Mouse (Mus musculus): ENCODE measurements around the gene Lnpep.
A peak's percentile ranks its signal among the peaks of the same experiment; 100 is the strongest.
"Not testable (repeated sequence)": the region's sequence is repeated elsewhere in the genome, so short reads cannot be mapped to it uniquely, and the experiment has no call there.

Gene Lnpep

DNA sequence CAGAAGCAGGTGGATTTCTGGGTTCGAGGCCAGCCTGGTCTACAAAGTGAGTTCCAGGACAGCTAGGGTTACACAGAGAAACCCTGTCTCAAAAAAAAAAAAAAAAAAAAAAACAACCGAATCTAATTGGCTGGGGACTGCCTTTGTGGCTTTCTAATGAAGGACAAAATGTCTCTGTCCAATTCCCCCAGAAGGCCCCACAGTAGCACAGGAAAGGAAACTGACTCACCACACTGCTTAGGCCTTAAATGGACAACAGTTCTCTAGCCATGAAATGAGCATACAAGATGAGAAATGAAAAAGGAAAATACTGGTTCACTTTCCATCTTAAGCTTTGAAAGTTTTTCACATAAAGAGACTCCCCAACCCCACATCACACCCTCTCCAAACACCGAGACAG, 15.3 kb downstream of the Lnpep start:
- no peak for DNase-seq (ENCODE audit: extremely low spot score)

DNA sequence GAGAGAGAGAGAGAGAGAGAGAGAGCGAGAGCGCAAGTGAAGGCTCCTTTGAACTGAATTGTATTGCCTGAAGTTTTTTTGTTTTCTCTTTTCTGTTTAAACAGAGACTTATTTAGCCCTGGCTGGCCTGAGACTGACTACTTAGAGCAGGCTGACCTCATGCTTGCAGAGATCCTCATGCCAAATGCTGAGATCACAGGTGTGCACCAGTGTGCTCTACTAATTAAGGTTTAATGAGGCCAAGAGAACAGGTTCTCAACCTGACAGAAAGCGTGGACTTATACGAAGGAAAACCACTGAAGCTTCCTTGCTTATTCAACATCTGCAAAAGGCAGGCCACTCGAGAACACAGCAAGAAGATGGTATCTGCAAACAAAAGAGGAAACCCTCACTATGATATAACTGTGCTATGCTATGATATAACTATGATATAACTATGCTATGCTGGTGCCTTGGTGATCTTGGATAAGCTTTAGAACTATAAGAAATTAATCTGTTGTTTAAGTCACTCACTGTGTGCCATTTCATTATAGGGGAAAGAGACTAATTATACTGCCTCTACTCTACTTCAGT, 16.3 kb downstream of the Lnpep start:
- DNase-seq (ENCODE audit: extremely low spot score) = no peak

DNA sequence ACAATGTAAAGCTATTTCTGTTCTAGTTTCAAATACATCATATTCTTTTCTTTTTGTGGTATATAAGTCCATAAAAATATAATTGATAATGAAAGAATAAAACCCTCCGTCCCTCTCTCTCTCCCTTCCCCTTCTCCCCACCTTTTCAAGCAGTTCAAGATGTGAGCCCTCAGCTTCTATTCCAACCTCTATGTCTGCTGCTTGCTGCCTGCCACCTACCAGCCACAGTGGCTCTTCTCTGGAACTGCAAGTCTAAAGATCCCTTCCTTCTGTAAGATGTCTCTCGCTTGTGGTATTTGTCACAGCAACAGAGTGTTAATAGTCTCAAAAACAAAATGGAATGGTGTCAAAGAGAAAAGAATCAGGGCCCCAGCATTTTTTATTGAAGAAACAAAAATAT, 20.3 kb downstream of the Lnpep start:
- DNase-seq (ENCODE audit: extremely low spot score) = no peak

DNA sequence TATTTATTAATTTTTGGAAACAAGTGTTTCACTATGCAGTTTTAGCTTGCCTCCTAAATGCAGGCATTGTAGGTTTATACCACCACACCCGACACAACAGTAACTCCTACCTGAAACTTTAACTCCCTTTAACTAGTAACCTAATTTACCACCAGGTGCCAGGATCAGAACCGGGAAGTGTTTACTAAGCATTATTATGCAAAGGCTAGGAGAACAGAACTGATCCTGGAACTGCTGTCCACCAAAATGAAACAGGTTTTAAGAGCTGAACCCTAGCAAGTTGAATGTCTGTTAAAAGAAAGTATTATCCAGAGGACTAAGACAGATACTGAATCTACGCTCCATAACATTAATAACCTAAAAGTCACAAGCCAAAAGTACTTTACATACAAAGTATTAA, 21.2 kb downstream of the Lnpep start:
- no peak for DNase-seq (ENCODE audit: extremely low spot score)

DNA sequence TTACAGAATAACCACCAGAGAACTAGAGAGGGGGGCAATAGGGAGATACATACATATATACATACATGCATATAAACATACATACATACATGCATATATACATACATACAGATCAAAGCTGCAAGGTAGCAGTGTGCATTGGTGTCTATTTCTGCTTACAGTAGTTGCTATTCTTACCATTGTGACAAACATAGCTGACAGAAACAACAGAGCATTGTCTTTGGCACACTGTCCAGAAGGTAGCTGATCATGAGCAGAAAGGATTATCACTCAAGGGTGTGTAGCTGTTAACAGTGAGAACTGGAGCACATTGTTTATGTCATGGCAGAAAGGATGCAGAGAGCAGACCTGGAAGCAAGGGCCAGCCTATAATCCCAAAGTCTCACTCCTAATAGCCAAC, 22.1 kb downstream of the Lnpep start:
- no peak for DNase-seq (ENCODE audit: extremely low spot score)

DNA sequence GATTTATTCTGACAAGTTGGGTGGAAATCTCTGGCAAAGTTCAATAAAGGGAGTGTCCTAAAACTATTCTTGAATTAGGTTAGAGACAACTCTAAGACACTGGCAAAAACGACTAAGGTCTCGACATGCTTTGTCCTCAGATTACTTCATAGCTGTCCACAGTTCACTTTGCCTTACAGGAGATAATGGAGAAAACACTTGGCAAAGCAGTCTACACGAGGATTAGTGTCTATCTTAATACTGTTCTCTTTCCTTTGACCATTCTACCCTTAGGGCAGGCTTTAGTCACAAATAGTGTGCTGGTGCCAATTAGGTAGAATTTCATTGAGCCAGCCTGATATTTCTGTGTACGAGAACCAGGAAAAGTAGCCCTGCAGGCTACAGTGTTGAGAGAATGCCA, 22.5 kb downstream of the Lnpep start:
- DNase-seq (ENCODE audit: extremely low spot score) = no peak

DNA sequence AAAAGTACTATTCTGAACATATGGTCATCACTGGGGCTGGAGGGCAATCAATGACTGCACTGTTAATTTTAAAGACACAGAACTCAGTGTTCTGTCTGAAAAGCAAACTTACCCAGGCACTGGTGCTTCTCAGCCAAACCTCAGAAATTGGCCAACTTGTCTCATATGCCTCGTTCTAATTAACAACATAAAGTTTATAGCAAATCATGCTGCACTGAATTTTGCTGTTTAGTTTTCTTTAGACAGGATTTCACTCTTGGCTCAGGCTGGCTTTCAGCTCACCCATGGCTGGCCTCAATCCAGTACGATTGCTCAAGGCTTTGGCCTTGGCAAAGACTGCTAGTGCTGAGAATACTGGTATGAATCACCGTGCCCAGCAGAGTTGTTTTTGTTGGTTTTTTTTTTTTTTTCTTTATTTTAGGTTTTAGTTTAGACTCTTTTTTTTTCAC, 24.0 kb downstream of the Lnpep start:
- no peak for DNase-seq (ENCODE audit: extremely low spot score)

DNA sequence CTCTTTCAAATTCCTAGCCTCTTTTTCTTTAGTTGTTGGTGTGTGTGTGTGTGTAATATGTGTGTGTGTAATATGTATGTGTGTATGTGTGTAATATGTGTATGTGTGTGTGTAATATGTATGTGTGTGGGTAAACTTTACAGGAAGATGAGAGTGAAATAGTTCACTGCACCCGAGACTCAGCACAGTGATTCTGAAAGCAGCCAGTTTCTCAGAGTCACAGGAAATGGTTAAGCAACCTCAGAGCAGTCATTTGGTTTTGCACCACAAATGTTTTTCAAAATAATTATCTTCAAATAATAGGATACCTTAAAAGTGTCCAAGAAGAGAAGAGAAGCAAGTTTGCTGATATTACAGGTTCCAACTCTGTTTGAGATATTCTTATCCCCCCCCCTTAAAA, 24.8 kb downstream of the Lnpep start:
- no peak for DNase-seq (ENCODE audit: extremely low spot score)

DNA sequence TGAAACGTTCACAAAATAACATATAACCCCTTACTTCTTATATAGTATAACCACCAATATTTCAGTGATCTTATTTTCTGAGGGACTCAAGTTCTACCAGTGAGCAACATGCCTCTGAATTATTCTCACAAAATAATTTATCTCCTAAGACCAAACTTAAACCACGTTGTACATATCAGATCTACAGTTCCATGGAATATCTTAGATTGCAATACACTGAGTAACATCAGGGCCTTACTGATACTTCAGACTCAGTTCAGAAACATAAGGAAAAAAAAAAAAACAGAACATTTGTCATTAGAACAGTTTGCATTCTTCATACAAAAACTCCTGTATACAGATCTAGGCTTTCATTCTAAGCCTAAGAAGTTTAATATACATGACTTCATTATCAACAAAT, 26.5 kb downstream of the Lnpep start:
- DNase-seq (ENCODE audit: extremely low spot score) = no peak

DNA sequence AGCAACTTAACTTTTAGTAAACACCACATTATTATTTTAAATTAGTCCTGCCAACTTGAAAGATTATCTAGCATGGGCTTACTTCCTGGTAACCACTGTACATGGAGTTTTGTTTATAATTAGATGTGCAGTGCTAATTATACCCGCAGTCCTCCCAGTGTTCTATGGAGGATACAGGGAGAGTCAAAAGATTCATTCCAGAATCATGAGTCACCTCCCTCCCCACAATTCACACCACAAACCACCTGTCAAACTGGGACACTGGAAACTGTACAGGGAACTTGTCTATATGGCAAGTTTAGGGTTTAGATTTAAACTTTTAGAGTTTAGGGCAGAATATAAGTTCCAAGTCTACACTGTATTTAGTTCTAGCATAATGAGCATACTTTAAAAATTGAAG, 31.9 kb downstream of the Lnpep start:
- no peak for DNase-seq (ENCODE audit: extremely low spot score)

DNA sequence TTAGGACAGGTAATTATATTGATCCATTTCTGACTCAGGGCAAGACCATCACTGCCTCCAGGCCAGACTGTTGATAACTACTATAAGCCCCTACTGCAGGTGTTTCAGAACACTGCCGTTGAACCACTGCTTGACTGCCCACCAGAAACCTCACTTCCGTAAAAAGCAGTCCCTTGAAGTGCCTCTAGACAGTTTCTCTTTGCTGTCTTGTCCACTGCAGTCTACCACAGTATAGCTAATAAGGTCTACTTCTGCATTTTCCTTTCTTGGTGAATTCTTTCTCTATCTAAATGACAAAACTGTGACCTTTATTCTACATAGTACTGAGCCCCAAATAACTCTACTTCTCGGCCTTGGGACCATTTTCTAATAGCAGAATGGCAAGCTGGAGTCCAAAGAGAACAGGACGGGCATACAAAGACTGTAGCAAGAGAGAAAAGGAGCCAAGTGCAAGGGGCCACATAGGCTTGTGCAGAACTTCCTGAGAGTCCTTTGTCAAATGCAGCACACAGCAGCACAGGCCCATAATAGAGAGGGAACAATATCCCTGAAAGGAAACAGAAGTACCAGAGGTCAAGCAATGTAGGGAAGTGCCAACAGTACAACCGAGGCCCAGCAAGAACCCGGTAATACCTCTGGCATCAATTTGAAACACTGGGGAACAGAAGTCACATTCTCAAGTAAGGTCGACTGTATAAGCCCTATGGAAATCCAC, 37.4 kb downstream of the Lnpep start:
- no peak for DNase-seq (ENCODE audit: extremely low spot score)

DNA sequence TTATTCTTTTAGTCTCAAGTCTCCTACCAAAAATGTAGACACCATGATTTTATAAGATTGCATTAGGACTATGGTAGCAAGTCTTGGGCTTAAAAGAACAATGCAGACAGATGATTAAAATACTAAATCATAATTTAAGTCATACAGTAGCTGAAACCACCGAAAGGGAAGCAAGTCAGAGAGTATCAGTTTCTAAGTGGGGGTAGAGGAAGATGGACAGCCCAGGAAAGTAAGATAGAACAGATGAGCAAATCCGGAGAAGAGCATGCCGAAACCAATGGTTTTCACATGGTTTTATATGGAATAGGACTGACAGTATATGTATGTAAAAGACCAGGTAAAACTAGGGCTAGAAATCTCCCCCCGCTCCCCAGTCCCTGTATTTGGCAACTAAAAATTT, 39.7 kb downstream of the Lnpep start:
- no peak for DNase-seq (ENCODE audit: extremely low spot score)

DNA sequence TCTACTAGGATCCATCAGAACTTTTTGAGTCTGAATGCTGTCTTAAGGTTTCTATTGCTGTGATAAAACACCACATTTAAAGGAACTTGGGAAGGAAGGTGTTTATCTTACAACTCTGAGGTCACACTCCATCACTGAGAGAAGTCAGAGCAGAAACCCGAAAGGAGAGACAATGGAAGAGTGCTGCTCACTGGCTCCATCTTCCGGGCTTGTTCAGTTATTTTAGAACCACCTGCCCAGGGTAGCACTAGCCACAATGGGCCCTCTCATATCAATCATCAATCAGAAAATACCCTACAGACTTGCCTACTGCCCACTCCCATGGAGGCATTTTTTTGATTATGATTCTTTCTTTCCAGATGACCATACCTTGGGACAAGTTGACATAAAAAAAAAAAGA, 41.0 kb downstream of the Lnpep start:
- DNase-seq (ENCODE audit: extremely low spot score) = no peak

DNA sequence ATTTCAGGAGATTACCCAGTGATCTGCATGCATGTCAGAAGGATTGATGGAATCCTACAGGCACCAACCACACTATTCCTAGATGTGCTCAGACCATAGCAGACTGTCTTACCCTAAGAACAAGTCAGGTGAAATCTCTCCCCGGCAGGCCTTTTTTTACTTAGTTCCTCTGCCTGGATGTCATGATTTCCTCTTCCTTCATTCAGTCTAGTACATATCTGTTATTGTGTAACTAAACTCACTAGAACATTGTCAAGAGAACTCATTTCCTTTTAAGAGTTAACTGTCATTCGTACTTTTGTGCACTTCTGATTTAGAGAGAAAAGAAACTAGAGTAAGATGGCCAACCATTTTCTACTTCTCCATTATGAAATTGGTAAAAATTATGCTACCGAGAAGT, 43.6 kb downstream of the Lnpep start:
- no peak for DNase-seq (ENCODE audit: extremely low spot score)

DNA sequence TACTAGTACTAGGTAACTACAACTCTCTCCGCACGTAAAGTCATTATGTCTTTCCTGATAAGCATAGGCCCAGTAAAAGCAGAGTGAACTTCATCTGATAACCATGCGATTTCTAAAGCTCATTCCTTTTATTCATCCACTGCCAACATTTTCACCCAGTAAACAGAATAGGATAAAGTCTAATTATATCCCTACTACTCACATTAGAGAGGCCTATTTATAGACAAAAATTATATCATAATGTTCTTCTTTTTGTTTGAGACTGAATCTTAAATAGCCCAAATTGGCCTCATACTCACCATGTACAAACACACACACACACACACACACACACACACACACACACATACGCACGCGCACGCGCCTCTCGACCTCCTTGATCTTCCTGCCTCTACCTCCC, 48.5 kb downstream of the Lnpep start:
- no peak for DNase-seq (ENCODE audit: extremely low spot score)

DNA sequence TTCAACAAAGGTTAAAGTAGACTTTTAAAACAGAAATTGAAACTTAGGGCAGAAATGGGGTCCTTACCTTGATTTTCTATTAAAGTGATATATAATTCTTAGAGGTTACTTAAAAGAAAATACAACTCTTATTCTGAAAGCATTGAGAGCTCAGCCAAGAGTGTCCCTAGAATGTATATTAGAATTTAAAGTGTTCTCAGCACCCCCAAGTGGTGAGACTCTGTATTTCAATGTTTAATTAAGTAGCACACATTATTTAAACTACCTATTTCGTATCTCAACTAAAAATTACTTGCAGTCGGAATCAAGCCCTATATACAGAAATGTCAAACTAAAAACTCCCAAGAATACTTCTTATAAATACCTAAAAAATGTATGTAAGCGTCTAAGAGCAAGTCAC, 57.8 kb downstream of the Lnpep start:
- DNase-seq (ENCODE audit: extremely low spot score) = peak; percentile 36

DNA sequence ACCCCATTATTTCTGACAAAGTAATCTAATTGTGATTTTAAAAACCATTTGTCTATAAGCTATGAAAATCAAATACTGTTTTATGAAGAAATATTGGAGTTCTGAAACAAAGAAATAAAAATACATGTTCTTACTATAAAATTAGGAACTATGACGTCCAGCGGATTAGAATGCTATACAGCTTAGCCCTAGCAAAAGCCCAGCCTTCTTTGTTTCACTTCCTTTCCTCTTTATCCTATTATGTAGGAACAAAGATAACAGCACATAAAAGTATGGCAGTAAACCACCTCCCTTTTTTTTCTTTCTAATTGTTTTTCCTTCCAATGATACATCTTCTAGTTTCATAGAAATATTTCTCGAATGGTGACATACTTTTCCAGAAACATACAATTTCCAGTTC, 75.9 kb downstream of the Lnpep start:
- no peak for DNase-seq (ENCODE audit: extremely low spot score)

DNA sequence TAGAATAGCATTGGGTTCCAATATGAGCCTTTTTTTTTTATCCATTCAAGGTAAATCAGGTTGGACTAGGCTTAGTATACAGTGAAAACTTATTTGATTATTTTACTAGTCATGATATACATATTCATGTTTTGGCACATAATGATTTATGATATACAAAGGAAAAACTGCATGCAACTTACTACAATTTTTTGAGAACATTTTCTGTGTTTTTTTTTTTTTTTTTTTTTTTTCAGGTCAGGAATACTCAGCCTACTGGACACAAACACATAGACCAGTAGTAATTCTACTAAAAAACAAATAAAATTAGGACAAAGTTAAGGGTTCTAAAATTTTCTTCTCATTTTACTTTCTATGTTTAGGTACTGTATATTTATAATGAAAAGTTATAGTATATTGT, 93.5 kb downstream of the Lnpep start:
- no peak for DNase-seq (ENCODE audit: extremely low spot score)

DNA sequence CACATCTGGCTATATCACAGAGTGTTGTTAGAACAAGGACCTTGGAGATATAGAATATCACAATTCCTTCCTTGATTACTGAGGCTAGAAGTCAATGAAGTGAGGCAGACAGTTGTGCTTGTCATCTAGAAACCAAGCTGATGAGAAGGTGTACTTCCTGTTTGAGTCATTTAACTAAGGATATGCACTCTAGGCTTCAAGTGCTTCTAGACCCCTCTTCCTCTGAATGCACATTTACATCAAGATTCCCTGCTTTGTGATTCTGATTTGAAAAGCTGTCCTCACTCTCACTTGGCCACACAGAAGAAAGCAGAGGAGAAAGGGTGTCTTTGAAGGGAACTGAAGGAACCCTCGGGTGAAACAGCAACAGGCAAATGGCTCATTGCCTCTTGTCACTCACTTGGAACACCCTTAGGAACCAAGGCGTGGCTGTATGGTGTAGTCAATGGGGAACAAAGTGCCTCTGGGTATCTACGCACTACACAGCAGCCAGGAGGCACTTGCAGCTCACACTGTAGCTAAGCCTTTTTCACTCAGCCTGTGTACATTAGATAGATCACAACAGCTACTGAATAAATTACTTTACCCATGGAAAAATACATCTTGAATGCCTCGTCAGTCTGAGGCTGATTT, 108.3 kb downstream of the Lnpep start:
- DNase-seq (ENCODE audit: extremely low spot score) = no peak

DNA sequence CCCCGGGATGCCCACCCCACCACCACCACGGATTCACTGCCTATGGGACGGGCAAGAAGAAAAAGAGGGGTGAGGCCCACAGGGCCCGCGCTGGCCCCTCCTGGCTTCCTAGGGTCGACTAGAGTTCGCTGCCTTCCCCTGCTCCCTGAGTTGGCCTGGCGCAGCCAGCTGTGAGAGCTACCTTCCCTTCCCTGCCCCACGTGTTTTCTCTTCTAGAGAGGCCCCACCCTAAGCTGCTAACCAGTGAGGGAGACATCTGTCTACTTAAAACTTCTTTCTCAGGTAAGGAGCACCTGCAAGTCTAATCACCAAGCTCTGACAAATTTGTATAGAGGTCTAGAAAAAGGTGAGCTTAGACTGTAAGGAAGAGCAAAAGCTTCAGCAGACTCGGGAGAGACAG, 118.2 kb downstream of the Lnpep start:
- DNase-seq (ENCODE audit: extremely low spot score) = no peak

DNA sequence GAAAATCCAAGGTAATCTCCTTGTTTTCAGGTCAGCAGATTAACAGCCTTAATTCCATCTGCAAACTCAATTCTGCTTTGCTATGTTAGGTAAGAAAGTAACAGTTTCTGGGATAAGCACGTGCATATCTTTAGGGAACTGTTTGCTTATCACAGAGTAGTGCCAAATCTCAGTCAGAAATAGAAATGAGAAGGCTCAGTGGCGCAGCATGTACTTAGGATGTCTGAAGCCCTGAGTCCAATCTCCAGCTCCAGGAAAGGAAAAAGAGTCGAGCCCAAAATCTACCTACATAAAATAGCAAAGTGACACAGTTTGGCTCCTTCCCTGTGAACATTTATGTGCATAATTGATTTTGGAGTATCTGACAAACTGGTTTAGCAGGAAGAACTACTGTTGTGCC, 125.6 kb downstream of the Lnpep start:
- DNase-seq (ENCODE audit: extremely low spot score) = no peak

DNA sequence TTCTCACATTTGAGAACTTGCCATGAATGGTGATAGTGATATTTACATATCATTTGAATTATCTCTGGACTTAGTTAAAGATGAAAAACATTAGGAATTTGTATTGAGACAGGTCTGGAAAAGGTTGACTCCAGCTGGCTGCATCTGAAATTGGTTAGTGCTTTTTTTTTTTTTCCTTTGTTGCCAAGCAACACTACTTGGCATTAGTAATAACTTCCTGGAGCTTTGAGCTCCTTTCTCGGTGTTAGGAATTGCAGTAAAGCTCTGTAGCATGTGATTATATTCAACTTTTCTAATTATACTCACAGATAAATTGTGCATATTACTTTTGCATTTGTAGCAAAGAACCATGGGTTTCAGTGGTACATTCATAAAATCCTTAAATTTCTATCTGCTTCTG, 126.0 kb downstream of the Lnpep start:
- no peak for DNase-seq (ENCODE audit: extremely low spot score)

DNA sequence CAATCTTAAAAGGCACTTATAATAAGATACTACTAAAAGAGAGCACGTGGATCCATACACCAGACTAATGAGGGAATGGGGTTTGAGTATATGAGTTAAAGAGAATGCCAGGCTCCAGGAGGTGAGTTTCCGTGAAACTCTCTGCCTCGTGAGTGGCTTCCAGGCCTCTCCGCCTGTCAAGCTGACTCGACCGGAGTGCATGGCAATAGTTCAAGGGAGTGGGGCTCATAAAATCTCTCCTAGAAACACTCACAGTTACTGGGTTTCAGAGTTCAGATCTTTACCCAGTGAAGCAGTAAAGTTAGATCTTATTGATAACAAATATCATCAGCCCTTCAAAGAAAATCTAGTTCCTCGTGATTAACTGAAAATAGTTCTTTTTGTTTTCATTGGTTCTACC, 128.1 kb downstream of the Lnpep start:
- no peak for DNase-seq (ENCODE audit: extremely low spot score)

DNA sequence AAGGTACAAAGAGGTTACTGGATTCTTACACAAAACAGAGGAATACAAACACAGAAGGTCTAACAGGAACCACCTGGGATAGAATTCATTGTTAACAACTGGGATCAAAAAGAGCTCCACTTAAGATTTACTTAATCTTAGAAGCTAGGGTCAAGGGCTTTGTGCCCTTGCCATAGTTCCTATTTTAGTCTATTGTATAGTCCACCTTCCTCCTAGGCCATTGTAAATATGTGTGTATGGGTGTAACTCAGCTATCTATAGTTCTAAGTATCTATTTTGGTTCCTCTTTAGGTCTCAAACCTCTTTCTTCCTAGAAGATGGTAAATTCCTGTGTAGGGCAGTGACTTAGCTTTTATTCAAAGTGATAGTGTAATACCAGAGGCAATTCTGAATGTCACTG, 128.6 kb downstream of the Lnpep start:
- DNase-seq (ENCODE audit: extremely low spot score) = not testable (repeated sequence)

Data from embryo, embryonic 9.5 days (tissue).